In the genomic region with DNA sequence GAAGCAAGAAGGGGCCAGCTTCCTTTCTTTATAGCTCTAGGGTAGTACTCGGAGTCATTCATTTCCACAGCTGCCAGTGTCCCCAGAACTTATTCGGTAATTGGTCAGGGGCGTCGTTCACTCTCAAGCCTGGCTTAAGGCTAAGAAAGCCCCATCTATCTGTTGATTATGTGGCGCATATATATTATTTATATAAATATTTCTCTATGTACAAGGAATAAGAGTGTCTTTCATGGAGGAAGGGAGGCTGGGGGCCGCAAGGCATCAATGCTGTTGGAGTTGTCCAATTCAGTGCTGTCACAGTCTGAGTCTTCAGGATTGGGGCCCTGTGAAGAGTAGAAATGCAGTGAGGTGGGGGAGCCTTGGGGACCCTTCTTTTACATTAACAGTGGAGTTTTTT, we compare ENCODE assay signal across 37 mouse cellular contexts. TPM values are rescaled to one million over a fixed set of nuclear protein-coding genes. Genes with fewer than 3 reads are reported as not detected.
"Had no signal": no experiment of that assay in that cellular context is flagged by ENCODE, and none has a peak within 500 bp of the region (broad histone marks: within the 10 kb centered on the region; RNA-seq: fewer than 3 reads in every experiment).

No protein-coding gene starts in this region.

- DNase-seq: gastrocnemius, postnatal 14 days; gastrocnemius, postnatal 36 days; heart, adult 18-20 months; heart, postnatal 14 days; heart, postnatal 36 days; kidney, adult 11 months; kidney, adult 2 months; kidney, adult 9 months; kidney, postnatal 14 days; kidney, postnatal 36 days; layer of hippocampus, postnatal 36 days; left cerebral cortex, postnatal 4 days had no signal

- H3K9ac ChIP-seq: heart, embryonic 13.5 days; heart, embryonic 15.5 days; hindbrain, embryonic 13.5 days; hindbrain, embryonic 15.5 days; kidney, embryonic 15.5 days; limb, embryonic 13.5 days; limb, embryonic 15.5 days had no signal

- H3K27me3 ChIP-seq: heart, embryonic 13.5 days; heart, embryonic 15.5 days; hindbrain, embryonic 13.5 days; hindbrain, embryonic 15.5 days; kidney, embryonic 15.5 days; limb, embryonic 13.5 days; limb, embryonic 15.5 days had no signal

- ATAC-seq: hindbrain, postnatal 0 days; intestine, embryonic 16.5 days had no signal

- H3K9me3 ChIP-seq: heart, embryonic 13.5 days; heart, embryonic 15.5 days; hindbrain, embryonic 13.5 days; hindbrain, embryonic 15.5 days; kidney, embryonic 15.5 days; limb, embryonic 13.5 days; limb, embryonic 15.5 days had no signal

- H3K4me3 ChIP-seq: heart, embryonic 13.5 days; heart, embryonic 15.5 days; hindbrain, embryonic 13.5 days; hindbrain, embryonic 15.5 days; kidney, embryonic 15.5 days; limb, embryonic 13.5 days; limb, embryonic 15.5 days had no signal

- H3K4me2 ChIP-seq: heart, embryonic 11.5 days; heart, embryonic 13.5 days; heart, embryonic 15.5 days; hindbrain, embryonic 13.5 days; hindbrain, embryonic 15.5 days; kidney, embryonic 15.5 days; limb, embryonic 13.5 days; limb, embryonic 15.5 days had no signal

- H3K4me1 ChIP-seq: heart, embryonic 15.5 days; hindbrain, embryonic 13.5 days; hindbrain, embryonic 15.5 days; limb, embryonic 13.5 days; limb, embryonic 15.5 days had no signal

- H3K27ac ChIP-seq: heart, embryonic 13.5 days; heart, embryonic 15.5 days; hindbrain, embryonic 13.5 days; hindbrain, embryonic 15.5 days; hindbrain, postnatal 0 days; kidney, embryonic 15.5 days; kidney, postnatal 0 days; limb, embryonic 13.5 days; limb, embryonic 15.5 days had no signal

RNA-seq across cellular contexts. Expression of a gene that starts 3.7 kb away (rescaled TPM):
- total RNA-seq: gastrocnemius, adult 18-20 months; gastrocnemius, adult 8-10 months; gastrocnemius, postnatal 14 days; gastrocnemius, postnatal 36 days; heart, adult 18-20 months; heart, postnatal 14 days; heart, postnatal 36 days; hematopoietic stem cell, adult 5-6 weeks; hindbrain, postnatal 0 days; layer of hippocampus, adult 18-20 months; layer of hippocampus, postnatal 14 days; layer of hippocampus, postnatal 36 days; left cerebral cortex, adult 18-20 months; left cerebral cortex, adult 8-10 months; left cerebral cortex, postnatal 10 days; left cerebral cortex, postnatal 25 days; left cerebral cortex, postnatal 4 days; liver, adult 2 months had no signal
- polyA plus RNA-seq: gonadal fat pad, adult 2 months; heart, postnatal 0 days; kidney, adult 2 months; large intestine, adult 2 months; limb, embryonic 11.5 days; liver, adult 2 months had no signal
